Mouse (Mus musculus) embryonic fibroblast, embryonic 13.5 days (primary cell): Measurements from ENCODE around the gene Rad51ap1. TPM values are rescaled to one million over a fixed set of nuclear protein-coding genes. Genes with fewer than 3 reads are reported as not detected.
A peak's percentile ranks its signal among the peaks of the same experiment; 100 is the strongest.

Experiments used
- H3K27ac ChIP-seq: 2 replicates; pipeline ENCODE4 v1.5.1; 2012; ENCODE audit warnings: low read length, control low read depth, inconsistent platforms; ENCODE audit not compliant: insufficient read depth
- H3K4me1 ChIP-seq: 2 replicates; pipeline ENCODE4 v1.6.1; 2011; ENCODE audit warnings: low read length; ENCODE audit not compliant: control insufficient read depth, insufficient read depth
- H3K4me3 ChIP-seq: 2 replicates; pipeline ENCODE4 v1.5.1; 2011; ENCODE audit warnings: mild to moderate bottlenecking, control low read depth, low read length; ENCODE audit not compliant: insufficient read depth
- CTCF ChIP-seq: IDR thresholded peaks from 2 replicates; pipeline ENCODE4 v1.5.1; 2011; ENCODE audit warnings: mild to moderate bottlenecking, control low read depth, low read length, moderate library complexity, borderline replicate concordance; ENCODE audit not compliant: insufficient read depth
- POLR2A ChIP-seq: IDR thresholded peaks from 2 replicates; pipeline ENCODE4 v1.6.1; 2011; ENCODE audit warnings: low read depth, mild to moderate bottlenecking, control low read depth, low read length, moderate library complexity
- polyA plus RNA-seq: library from polyadenylated mRNA; stranded (reverse); fragments of >200 nt; gene quantifications from 2 replicates; pipeline ENCODE4 v1.2.4, GENCODE M21; 2011; ENCODE audit warnings: low read depth; ENCODE audit not compliant: missing spikeins, insufficient read length

Gene Rad51ap1
- 18.5 and 30.1 TPM in 2 replicates for polyA plus RNA-seq

DNA sequence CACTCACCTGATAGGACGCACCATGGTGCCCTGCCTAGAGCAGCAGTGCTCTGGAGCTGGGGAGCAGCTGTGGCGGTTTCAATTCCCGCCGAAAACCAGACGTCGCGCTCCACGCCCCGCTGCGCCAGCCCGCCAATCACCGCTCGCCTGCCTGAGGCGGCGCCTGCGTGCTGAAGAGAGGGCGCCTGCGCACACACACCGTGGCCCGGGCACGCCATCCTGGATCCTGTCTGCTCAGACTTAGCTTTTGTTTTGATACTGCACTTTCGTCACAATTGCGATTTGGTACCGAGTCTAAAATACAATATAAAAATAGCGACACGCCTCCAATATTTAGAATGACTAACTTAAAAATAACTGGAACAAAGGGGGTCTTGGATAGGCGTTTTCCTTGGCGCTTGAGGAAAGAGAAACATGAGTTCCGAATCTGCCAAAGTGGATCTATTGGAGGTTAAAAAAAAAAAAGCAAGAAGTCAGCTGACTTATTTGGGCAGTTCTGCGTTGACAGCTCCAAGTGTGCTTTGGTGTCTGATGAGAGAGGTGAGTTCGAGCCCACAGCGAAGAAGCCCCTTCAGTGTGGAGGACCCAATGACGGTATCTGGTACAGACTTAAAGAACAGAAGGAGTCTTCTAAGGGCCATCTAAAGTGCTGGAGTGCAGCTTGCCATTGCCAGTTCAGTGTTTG is at the start of gene Rad51ap1, which contains the start of gene D6Wsu163e:
TSS of gene Rad51ap1 (minus strand) at position 101 of the 685 bp plus-strand sequence.
TSS of gene D6Wsu163e (plus strand) at position 476 of the 685 bp plus-strand sequence.
- TF ChIP-seq CTCF: no peak
- TF ChIP-seq POLR2A: peak; percentile 81
- Histone ChIP-seq H3K4me1 (peaks cover 2% of the 10 kb centered on the region; the same call in 1 of the 2 replicates), H3K27ac (peak within 1 kb of the TSS; percentile 49; the same call in 1 of the 2 replicates), H3K4me3 (peak within 1 kb of the TSS; percentile 88)

- Histone ChIP-seq H3K27ac (no peak overlapping the region), H3K4me3 (no peak overlapping the region), H3K4me1 (peaks cover 6% of the 10 kb centered on the region; the same call in 1 of the 2 replicates)
- TF ChIP-seq CTCF (no peak), POLR2A (no peak)
Observed at GRCm38 (mm10) chr6:126981539-126982234, 42.3 kb upstream of the Rad51ap1 start.

GRCm38 (mm10) chr6:126966241-126967026 is 27.0 kb upstream of the Rad51ap1 start:
- H3K27ac ChIP-seq: no peak overlapping the region
- H3K4me1 ChIP-seq: peaks cover 12% of the 10 kb centered on the region
- no peak overlapping the region for H3K4me3 ChIP-seq
- TF ChIP-seq CTCF: no peak
- TF ChIP-seq POLR2A: no peak

DNA sequence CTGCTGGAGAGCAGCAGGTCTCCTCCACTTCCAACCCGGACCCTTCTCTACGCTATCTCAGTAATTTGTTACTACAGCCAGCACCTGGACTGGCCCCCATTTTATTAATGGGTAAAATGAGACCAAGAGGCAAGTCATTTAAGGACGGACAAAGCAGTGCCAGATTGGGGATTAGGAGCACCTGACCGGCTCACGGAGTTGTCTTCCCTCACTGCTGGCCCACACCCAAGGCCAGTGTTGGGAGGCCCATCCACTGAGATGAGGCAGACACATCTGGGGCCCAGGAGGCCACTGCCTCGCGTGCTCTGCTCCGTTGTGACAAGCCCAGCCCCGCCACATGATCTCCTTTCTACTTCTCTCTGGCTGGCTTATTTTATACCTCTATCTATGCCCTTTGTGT is 24.0 kb upstream of the Rad51ap1 start:
- H3K4me1 ChIP-seq: peaks cover 13% of the 10 kb centered on the region
- no peak overlapping the region for H3K27ac ChIP-seq
- TF ChIP-seq POLR2A (no peak), CTCF (no peak)
- H3K4me3 ChIP-seq: no peak overlapping the region

GRCm38 (mm10) chr6:126962709-126963108 is 23.3 kb upstream of the Rad51ap1 start:
- peaks cover 13% of the 10 kb centered on the region for H3K4me1 ChIP-seq
- TF ChIP-seq POLR2A (no peak), CTCF (no peak)
- H3K27ac ChIP-seq: no peak overlapping the region
- H3K4me3 ChIP-seq: no peak overlapping the region

DNA sequence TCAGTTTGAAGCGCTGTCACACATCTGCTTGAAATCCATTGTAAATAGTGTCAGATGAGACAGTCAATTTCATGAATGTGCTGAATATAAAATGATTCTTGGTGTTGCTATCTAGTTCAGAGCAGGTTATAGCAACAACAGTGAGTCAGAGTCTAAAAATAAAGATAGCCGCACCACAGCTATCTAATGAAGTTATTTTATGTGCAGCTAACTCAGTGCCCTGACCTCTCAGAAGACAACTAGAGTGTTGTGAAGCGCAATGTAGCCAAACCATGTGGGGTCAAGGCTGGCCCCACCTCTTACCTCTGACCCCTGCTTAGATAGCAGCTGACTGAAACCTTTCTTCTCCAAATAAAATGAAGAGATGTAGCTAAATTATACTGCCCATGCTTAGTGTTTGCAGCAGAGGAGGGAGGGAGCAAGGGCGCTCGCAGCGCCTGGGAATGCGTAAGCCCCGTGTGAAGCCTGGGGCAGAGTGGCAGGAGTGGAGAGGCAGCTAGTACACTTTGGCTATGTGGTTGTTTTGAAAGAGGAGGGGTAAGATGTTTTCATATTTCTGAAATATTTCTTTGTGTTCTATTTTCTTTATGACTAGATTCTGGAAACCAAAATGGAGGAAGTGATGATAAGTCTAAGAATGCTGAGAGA is 22.1 kb upstream of the Rad51ap1 start:
- Histone ChIP-seq H3K27ac (no peak overlapping the region), H3K4me3 (no peak overlapping the region), H3K4me1 (peaks cover 8% of the 10 kb centered on the region)
- TF ChIP-seq POLR2A (no peak), CTCF (no peak)

GRCm38 (mm10) chr6:126955734-126956133 is 16.3 kb upstream of the Rad51ap1 start:
- Histone ChIP-seq H3K27ac (no peak overlapping the region), H3K4me1 (no peaks in the 10 kb centered on the region), H3K4me3 (no peak overlapping the region)
- TF ChIP-seq POLR2A: no peak
- peak; percentile 91 for TF ChIP-seq CTCF

DNA sequence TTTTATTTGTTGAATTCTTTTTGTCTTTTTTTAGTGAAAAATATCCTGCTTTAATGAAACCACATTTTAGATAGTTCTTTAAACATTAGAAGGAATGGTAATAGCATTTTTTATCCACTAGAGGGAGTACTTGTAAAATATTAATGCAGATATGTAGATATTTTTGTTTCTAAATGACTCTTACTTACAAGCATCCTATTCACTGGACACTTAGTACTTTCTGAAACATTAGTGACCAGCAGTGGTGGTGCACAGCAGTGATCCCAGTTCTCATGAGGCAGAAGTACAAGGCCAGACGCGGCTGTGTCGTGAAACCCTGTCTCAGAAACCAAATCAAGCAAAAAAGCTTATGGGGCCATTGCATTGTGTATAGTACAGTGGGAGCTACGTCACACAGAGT is 8.9 kb upstream of the Rad51ap1 start:
- no peaks in the 10 kb centered on the region for H3K4me1 ChIP-seq
- TF ChIP-seq POLR2A (no peak), CTCF (no peak)
- no peak overlapping the region for H3K4me3 ChIP-seq
- H3K27ac ChIP-seq: no peak overlapping the region

DNA sequence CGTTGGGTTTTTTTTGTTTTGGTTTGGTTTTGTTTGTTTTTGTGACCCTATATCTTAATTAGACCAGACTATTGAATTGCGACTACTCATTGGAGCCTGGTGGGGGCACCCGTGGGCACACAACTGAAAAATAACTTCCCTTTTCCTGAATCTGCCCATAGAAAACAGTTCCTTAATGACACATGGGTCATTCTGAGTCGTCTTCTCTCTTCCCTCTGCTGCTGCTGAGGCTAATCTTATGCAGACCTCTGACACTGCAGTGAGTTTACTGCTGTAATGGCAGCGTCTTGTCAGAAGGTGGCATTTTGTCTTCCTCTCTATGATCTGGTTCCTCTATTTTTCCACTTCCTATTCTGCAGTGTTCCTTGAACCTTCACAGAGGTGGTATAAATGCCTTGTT is 1.1 kb upstream of the Rad51ap1 start:
- Histone ChIP-seq H3K4me1 (peaks cover 2% of the 10 kb centered on the region; the same call in 1 of the 2 replicates), H3K27ac (no peak overlapping the region), H3K4me3 (peak overlapping the region; percentile 88)
- TF ChIP-seq CTCF (no peak), POLR2A (no peak)
